In genomic region chr1:82334506-82334905, GRCm38 (mm10) we compare ENCODE assay signal across 22 mouse cellular contexts.
"Had no signal": no experiment of that assay in that cellular context is flagged by ENCODE, and none has a peak within 500 bp of the region (broad histone marks: within the 10 kb centered on the region; RNA-seq: fewer than 3 reads in every experiment).

No protein-coding gene starts in this region.

- H3K4me3 ChIP-seq: heart, embryonic 10.5 days; heart, embryonic 12.5 days; hindbrain, embryonic 13.5 days; hindbrain, embryonic 15.5 days; layer of hippocampus, adult 2 months; left cerebral cortex, adult 2 months; limb, embryonic 10.5 days; limb, embryonic 12.5 days; liver, embryonic 13.5 days had no signal

- H3K9me3 ChIP-seq: heart, embryonic 10.5 days; heart, embryonic 12.5 days; hindbrain, embryonic 13.5 days; hindbrain, embryonic 15.5 days; limb, embryonic 10.5 days; limb, embryonic 12.5 days; liver, embryonic 13.5 days had no signal

- H3K9ac ChIP-seq: heart, embryonic 12.5 days; hindbrain, embryonic 13.5 days; hindbrain, embryonic 15.5 days; limb, embryonic 12.5 days; liver, embryonic 13.5 days had no signal

- H3K4me1 ChIP-seq: heart, embryonic 10.5 days; heart, embryonic 12.5 days; hindbrain, embryonic 15.5 days; limb, embryonic 10.5 days; limb, embryonic 12.5 days had no signal

- DNase-seq: gastrocnemius, postnatal 14 days; gastrocnemius, postnatal 36 days; heart, adult 18-20 months; heart, postnatal 10 days; heart, postnatal 36 days; kidney, adult 18-20 months; kidney, adult 8-10 months; kidney, postnatal 10 days; kidney, postnatal 25 days; kidney, postnatal 4 days; liver; liver, embryonic 13.5 days had no signal

- H3K36me3 ChIP-seq: heart, embryonic 10.5 days; heart, embryonic 12.5 days; hindbrain, embryonic 13.5 days; hindbrain, embryonic 15.5 days; limb, embryonic 10.5 days; limb, embryonic 12.5 days; liver, embryonic 13.5 days had no signal

- ATAC-seq: hindbrain, postnatal 0 days had no signal

- H3K27ac ChIP-seq: heart, embryonic 10.5 days; hindbrain, embryonic 13.5 days; hindbrain, embryonic 15.5 days; hindbrain, postnatal 0 days; layer of hippocampus, adult 2 months; left cerebral cortex, adult 2 months; limb, embryonic 10.5 days; limb, embryonic 12.5 days; liver, embryonic 13.5 days had no signal

- H3K27me3 ChIP-seq: heart, embryonic 12.5 days; hindbrain, embryonic 13.5 days; hindbrain, embryonic 15.5 days; limb, embryonic 12.5 days; liver, embryonic 13.5 days had no signal

- H3K4me2 ChIP-seq: heart, embryonic 12.5 days; hindbrain, embryonic 13.5 days; hindbrain, embryonic 15.5 days; limb, embryonic 12.5 days; liver, embryonic 11.5 days; liver, embryonic 13.5 days had no signal
